Mouse (Mus musculus): Measurements from ENCODE around the gene Fam110c.
A peak's percentile ranks its signal among the peaks of the same experiment; 100 is the strongest.
"Not testable (repeated sequence)": the region's sequence is repeated elsewhere in the genome, so short reads cannot be mapped to it uniquely, and the experiment has no call there.

Gene Fam110c

GRCm38 (mm10) chr12:31073412-31074354 is at the start of gene Fam110c:
TSS of gene Fam110c (plus strand) at chr12:31073861.
- peak; percentile 81 to 90 for DNase-seq

- DNase-seq, result peak; percentile 11 to 25
Measured at GRCm38 (mm10) chr12:31026423-31026822, 47.2 kb upstream of the Fam110c start.

GRCm38 (mm10) chr12:31052066-31052465 is 21.6 kb upstream of the Fam110c start:
- DNase-seq, result no peak

DNA sequence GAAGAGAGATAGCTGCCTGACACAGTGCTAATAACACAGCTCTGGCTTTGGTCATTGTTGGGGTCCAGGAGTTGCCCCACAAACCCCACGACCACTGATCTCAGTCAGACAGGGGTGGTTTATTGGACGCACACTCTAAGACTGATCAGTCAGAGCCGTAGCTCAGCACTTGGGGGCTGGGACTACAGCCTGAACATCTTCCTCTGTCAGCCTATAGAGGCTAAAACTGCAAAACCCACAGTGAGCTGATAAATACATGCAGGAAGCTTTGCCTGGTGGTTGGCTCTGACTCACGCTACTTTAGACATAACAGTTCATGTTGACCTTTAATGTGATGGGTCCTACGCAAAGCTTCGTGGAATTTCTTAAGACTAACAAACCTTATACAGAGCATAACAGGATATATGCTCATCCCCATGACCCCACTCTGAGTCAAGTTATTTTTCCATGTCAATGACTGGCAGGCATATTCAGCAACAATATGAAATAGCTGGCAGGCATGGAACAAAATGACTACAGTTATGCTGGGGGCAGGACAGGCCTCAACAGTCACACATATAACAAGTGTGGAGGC is 17.3 kb upstream of the Fam110c start:
- DNase-seq, result no peak

DNA sequence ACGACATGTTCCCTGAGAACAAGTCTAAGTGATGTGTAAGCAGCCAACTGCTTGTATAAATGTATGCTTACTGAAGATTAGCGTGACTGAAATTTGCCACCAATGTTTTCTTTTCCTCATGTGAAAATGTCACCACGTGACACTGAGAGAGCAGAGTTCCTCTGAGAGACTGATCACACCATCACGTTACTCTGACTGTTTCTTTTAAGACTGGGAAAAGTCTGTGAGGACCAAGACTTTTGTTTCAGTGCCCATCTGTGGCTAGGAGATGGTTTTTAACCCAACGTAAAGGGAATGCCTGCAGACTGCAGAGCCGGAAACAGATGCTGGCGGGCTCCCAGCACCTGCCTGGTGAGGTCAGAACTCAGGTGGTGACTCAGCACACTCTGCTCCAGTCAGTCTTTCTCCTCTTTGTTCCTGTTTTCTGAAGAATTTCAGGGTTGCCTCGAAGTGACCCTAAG is 14.2 kb upstream of the Fam110c start:
- DNase-seq, result peak; percentile 23 to 39

GRCm38 (mm10) chr12:31060245-31060644 is 13.4 kb upstream of the Fam110c start:
- DNase-seq, result no peak

DNA sequence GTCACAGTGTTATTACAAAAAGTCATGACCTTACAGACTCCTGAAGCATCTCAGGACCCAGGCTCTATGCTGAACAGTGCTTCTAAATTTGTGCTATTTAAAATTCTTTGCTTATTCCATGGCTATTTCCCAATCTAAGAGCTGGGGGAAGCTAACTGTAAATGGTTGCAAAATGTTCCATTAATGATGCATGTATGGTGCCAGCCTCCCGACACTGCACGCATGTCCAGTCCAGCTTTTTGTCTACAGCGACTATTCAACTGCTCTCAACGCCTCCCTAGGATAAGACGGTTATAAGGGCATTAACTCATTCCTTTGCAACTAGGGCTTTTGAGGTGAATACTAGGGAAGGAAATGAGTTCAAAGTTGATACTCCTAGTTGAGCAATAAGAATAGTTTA is 2.4 kb upstream of the Fam110c start:
- no peak for DNase-seq

- DNase-seq, result not testable (repeated sequence)
Measured at GRCm38 (mm10) chr12:31074355-31074786, 710 bp downstream of the Fam110c start.

DNA sequence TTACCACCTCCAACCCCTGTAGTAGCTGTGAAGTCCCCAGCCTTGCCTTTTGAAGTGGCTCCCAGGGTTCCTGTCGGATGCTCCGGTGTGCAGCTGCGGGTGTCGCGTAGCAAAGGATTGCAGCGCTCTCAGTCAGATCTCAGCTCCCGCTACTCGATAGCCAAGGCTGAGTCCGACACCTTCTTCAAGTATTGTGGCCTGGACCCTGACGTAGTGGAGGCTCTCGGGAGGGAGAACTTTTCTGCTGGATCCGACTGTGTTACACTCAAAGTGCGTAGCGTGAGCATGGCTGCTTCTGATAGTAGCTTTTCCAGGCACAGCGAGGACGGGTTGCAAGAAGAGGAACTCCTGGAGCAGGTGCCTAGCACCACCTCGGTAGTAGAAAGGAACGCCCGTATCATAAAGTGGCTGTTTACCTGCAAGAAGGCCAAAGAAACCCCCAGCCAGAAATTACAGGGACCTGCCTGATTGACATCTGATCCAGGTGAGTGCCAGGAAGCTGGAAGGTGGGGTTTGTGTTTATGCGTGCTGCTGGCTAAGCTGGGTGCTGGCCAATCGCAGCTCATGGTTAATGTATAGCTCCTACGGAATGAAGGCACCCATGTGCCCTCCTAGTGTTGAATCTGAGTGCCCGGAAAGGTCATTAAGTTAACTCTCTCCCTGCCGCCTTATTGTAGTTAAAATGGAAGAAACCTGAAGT is 1.3 kb downstream of the Fam110c start:
- DNase-seq, result peak; percentile 58 to 77

GRCm38 (mm10) chr12:31077020-31077419 is 3.4 kb downstream of the Fam110c start:
- no peak for DNase-seq

GRCm38 (mm10) chr12:31078030-31078429 is 4.4 kb downstream of the Fam110c start:
- DNase-seq, result no peak

GRCm38 (mm10) chr12:31080352-31080751 is 6.7 kb downstream of the Fam110c start:
- no peak for DNase-seq

DNA sequence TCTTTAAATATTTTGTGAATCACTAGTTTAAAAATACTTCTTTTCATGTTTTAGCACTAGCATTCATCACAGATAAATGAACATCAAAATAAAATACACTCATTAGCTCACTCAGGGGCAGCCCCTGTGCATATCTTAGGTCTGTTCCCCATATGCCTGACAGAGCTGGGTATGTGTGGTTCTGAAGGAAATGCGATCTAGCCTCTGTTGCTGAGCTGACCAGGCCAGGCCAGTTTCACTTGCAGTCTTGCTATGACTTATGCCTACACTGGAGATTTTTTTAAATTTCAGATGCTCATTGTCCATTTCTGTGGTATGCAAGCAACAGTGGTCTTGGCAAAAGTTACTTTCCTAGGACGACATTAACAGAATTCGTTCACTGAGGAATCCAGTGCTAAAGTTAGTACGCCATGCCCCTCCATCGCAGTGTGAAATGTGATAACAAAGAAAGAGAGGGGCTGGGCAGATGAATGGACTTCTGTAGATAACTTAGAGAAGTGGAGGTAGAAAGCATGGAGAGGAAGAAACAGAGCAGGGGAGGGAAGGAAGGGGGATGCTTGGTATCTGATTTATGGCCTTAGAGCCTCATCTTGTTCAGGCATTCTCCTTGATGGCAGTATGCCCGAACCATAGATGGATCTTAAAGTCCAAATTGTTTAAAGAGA is 7.4 kb downstream of the Fam110c start:
- DNase-seq, result no peak

GRCm38 (mm10) chr12:31083007-31083406 is 9.3 kb downstream of the Fam110c start:
- no peak for DNase-seq

DNA sequence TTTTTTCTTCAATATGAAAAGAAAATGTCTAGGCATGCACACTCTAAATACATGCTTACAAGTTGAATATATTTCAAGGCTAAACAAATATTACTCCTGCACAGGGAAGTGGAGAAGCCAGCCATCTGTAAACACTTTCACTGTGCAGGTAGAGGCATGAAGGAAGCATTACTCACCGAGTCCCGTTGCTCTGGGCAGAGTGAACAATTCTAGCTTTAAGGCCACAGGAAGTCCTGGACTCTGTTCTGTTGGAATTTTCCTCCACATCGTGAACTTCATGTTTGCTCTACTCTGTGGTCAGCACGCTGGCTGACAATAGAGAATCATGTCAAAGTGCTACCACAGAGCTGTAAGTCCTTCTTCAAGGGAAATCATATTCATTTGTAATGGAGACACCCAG is 9.7 kb downstream of the Fam110c start:
- DNase-seq, result no peak

DNA sequence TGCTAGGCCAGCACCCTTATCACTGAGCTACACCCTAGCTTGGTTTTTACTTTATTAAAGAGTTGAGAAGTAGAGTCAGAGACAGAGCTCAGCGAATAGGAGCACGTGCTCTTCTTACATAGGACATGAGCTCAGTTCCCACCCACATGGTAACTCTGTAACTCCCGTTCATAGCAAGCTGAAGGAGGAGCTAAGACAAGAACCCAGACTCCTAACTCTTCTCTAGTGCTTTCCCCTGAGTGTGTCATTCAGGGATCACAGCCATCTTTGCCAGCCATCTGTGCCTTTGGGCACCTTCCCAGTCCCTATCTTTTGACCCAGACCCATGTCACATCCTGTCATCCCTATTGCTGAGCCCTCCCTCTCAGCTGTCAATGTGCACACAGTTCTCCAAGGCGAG is 13.4 kb downstream of the Fam110c start:
- DNase-seq, result no peak

DNA sequence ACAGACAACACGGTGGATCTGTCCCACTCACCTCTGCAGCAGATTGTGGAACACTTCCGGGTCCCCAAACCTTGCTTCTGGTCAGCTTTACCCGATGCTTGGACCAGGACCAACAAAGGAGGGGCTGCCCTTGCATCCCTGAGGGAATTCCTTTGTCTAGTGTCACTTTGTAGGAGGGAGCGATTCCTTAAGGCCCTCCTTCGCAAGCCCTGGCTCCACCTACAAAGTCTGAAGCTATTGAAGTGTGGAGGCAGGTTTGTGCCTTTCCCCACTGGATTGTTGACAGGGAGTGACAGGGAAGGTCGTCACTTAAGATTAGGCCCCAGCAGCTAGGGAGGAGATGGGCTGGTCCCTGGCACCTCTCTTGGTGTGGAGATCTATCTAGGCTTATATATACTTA is 16.7 kb downstream of the Fam110c start:
- DNase-seq, result no peak

DNA sequence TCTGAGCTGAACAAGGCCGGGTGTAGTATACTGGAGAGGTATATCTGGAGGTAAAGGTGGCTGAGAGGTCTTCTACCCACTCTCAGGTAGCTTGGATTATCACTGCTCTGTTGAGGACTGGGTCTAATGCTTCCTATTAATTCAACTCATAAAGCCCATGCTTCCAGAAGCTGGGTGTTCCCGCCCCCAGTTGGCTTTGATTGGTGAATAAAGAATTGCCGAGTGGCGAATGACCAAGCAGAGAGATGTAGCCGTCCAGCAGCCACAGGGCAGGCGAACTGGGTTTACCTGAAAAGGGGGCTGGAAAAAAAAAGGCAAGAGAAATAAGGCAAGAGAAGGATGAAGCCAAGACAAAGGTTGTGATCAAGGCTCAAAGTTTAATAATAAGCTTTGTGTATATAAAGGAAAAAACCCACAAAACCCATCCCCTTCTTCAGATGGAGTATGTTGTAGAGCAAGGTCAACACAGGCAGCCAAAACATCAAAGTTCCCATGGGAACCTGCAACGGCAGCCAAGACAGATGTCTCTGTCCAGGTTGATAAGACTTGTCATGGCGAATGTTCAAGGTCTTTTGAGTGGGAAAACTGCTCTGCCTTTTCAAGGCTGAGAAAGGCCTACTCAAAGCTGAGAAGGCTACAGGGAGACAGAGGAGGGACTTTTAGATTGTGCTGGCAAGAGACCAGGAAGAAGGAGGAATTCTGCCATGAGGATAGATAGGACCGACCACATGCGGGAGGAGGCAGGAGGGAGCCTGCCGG is 17.4 kb downstream of the Fam110c start:
- DNase-seq, result no peak

DNA sequence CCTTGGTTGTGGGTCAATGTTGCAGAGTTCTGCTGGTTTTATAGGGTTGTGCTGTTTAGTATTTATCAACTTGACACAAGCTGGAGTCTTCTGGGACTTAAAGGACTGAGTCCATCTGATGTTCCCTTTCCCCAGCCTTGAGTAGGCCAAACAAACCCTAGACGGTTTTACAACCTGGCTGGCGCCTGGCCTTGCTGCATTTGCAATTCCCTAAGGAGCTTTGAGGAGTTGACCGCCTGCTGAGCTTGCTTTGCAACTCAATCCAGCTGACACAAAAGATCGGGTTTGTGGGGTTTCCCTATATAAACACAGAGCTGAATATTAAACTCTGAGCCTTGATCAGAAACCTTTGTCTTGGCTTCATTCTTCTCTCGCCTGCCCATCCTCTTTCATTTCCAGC is 18.8 kb downstream of the Fam110c start:
- DNase-seq, result peak in 1 of 2 experiments; percentile 22

DNA sequence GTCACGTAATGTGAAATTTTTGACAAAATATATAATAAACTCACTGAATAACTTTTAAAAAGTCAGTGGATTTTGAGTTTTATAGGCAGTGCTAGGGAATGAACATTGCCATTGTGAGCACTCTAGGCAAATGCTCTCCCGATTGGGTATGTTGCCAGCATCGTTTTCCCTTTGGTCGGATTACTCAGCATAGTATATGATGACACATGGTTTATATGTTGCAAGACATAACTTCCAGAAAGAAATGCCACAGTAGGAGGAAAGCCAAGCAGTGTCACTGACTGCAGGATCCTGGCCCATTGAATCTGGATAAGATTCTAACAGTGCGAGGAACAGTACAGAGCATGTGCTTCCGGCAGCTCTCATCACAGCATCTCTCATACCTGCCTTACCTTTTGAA is 23.5 kb downstream of the Fam110c start:
- no peak for DNase-seq

DNA sequence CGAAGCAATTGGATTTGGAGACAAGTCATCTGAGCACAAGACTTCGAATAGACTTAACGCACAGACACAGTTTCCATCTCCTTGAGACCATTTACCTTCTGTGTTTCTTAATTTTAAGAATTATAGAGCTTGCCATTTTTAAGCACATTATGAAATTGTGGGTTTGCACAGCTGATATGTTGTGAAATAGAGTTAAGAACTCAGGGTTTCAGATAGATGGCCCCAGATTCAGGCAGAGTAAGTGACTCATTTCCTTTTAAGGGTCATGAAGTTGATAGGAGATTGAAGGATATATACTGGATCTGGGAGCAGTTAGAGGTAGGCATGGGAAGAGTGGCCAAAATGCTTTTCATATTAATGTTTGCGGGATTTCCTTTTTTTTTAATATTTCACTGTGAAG is 27.5 kb downstream of the Fam110c start:
- DNase-seq, result no peak

DNA sequence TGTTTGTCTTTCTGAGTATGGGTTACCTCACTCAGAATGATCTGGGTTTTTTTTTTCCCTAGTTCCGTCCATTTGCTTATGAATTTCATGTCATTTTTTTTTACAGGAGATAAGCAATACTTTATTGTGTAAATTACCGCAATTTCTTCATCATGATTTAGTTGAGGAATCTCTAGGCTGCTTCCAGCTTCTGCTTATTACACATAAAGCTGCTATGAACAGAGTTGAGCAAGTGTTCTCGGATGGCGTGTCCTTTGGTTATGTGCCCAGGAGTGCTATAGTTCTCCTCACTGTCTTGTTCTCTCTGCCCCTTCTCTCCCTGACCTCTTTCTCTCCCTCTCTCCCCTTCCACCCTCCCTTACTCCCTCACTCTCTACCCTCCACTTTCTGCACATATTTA is 28.2 kb downstream of the Fam110c start:
- no peak for DNase-seq

Measured in kidney, postnatal 4 days (tissue).